ENCODE assay signal across 8 mouse cellular contexts in the genomic region with DNA sequence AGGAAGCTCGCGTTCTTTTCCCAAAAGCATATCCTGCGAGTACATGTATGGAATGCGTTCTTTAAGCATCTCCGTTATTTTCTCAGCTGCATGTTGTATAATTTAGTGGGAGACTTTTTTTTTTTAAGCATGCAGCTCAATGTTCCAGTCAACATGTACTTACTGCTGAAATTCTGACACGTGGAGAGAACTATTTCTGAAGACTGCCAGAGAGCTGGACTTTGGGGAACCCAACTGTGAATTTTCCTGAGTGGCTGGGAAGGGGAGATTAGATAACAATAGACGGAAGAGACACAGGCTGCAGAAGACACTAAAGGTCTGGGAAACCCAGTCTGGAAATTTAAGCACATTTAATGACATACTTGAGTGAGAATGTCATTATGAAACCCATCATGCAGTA. TPM values are rescaled to one million over a fixed set of nuclear protein-coding genes. Genes with fewer than 3 reads are reported as not detected.
DNase-seq lines count a peak whose midpoint lies in the region; ATAC-seq and TF ChIP-seq lines count a peak whose summit lies in the region.

No protein-coding gene starts in this region.

- peaks cover 32% of the 10 kb centered on the region for H3K4me1 ChIP-seq in hindbrain, embryonic 13.5 days (replicated peaks)
- H3K4me1 ChIP-seq in hindbrain, embryonic 10.5 days (replicated peaks), result peaks cover 50% of the 10 kb centered on the region
- peaks cover 17% of the 10 kb centered on the region for H3K4me1 ChIP-seq in heart, embryonic 16.5 days (ENCODE audit: control insufficient read depth, insufficient read depth, low read length)
- peaks cover 25% of the 10 kb centered on the region for H3K4me1 ChIP-seq in midbrain, embryonic 11.5 days (ENCODE audit: control insufficient read depth, insufficient read depth, low read length)
- peaks cover 10% of the 10 kb centered on the region for H3K4me1 ChIP-seq in thymus, adult 2 months (replicated peaks; ENCODE audit: control insufficient read depth, insufficient read depth, low read length)

- no peaks in the 10 kb centered on the region for H3K9me3 ChIP-seq in hindbrain, embryonic 13.5 days
- H3K9me3 ChIP-seq in hindbrain, embryonic 10.5 days, result no peaks in the 10 kb centered on the region
- no peaks in the 10 kb centered on the region for H3K9me3 ChIP-seq in heart, embryonic 16.5 days (replicated peaks; ENCODE audit: control insufficient read depth, low read length)
- no peaks in the 10 kb centered on the region for H3K9me3 ChIP-seq in midbrain, embryonic 11.5 days (ENCODE audit: control insufficient read depth, low read length)

- no peak overlapping the region; the same call in 1 of the 2 replicates for H3K4me3 ChIP-seq in hindbrain, embryonic 13.5 days
- H3K4me3 ChIP-seq in hindbrain, embryonic 10.5 days, result no peak overlapping the region
- H3K4me3 ChIP-seq in heart, embryonic 16.5 days (ENCODE audit: low read length), result peak overlapping the region; percentile 84
- H3K4me3 ChIP-seq in midbrain, embryonic 11.5 days (ENCODE audit: low read depth, low read length), result no peak overlapping the region
- no peak overlapping the region for H3K4me3 ChIP-seq in thymus, adult 2 months (ENCODE audit: control insufficient read depth, insufficient read depth, low read length)

- WGBS in hindbrain, embryonic 13.5 days, result 42% methylated on average over 7 of the region's 7 CpGs
- 60% methylated on average over 7 of the region's 7 CpGs for WGBS in hindbrain, embryonic 10.5 days
- 23% methylated on average over 7 of the region's 7 CpGs for WGBS in heart, embryonic 16.5 days
- WGBS in midbrain, embryonic 11.5 days, result 51% methylated on average over 7 of the region's 7 CpGs
- 84% methylated on average over 7 of the region's 7 CpGs for WGBS in thymus, adult 2 months

- H3K4me2 ChIP-seq in hindbrain, embryonic 13.5 days, result peak overlapping the region; percentile 91
- peak overlapping the region; percentile 93 for H3K4me2 ChIP-seq in heart, embryonic 16.5 days (ENCODE audit: low read depth, low read length)
- peak overlapping the region; percentile 98; the same call in 1 of the 2 replicates for H3K4me2 ChIP-seq in midbrain, embryonic 11.5 days

- no peak for ATAC-seq in hindbrain, embryonic 13.5 days (ENCODE audit: low FRiP score)
- no peak for ATAC-seq in heart, embryonic 16.5 days (replicated peaks; ENCODE audit: extremely low read depth, insufficient read depth, low FRiP score)
- no peak for ATAC-seq in midbrain, embryonic 11.5 days (ENCODE audit: low FRiP score)

- H3K27me3 ChIP-seq in hindbrain, embryonic 13.5 days, result no peaks in the 10 kb centered on the region
- peaks cover 24% of the 10 kb centered on the region for H3K27me3 ChIP-seq in hindbrain, embryonic 10.5 days (ENCODE audit: insufficient read depth, poor library complexity, severe bottlenecking)
- H3K27me3 ChIP-seq in heart, embryonic 16.5 days (ENCODE audit: control insufficient read depth, insufficient read depth, low read length), result peaks cover 3% of the 10 kb centered on the region; the same call in 1 of the 2 replicates
- H3K27me3 ChIP-seq in midbrain, embryonic 11.5 days (ENCODE audit: control insufficient read depth, insufficient read depth, low read length), result no peaks in the 10 kb centered on the region; the same call in 1 of the 2 replicates
- no peaks in the 10 kb centered on the region; the same call in 1 of the 2 replicates for H3K27me3 ChIP-seq in thymus, adult 2 months (ENCODE audit: control insufficient read depth, insufficient read depth, low read length)

- no peak overlapping the region for H3K9ac ChIP-seq in hindbrain, embryonic 13.5 days
- H3K9ac ChIP-seq in heart, embryonic 16.5 days (ENCODE audit: low read length), result no peak overlapping the region
- no peak overlapping the region; the same call in 1 of the 2 replicates for H3K9ac ChIP-seq in midbrain, embryonic 11.5 days (ENCODE audit: low read length)

- no peaks in the 10 kb centered on the region for H3K36me3 ChIP-seq in hindbrain, embryonic 13.5 days
- H3K36me3 ChIP-seq in hindbrain, embryonic 10.5 days, result no peaks in the 10 kb centered on the region
- H3K36me3 ChIP-seq in heart, embryonic 16.5 days (ENCODE audit: control insufficient read depth, insufficient read depth), result no peaks in the 10 kb centered on the region
- no peaks in the 10 kb centered on the region for H3K36me3 ChIP-seq in midbrain, embryonic 11.5 days (ENCODE audit: control insufficient read depth, insufficient read depth, low read length)
- no peaks in the 10 kb centered on the region for H3K36me3 ChIP-seq in thymus, adult 2 months (ENCODE audit: control insufficient read depth, insufficient read depth, low read length)

- TF ChIP-seq POLR2A in thymus, adult 2 months (IDR thresholded peaks at IDR 0.05; ENCODE audit: control insufficient read depth, extremely low read depth, insufficient read depth, low read length, poor library complexity), result no peak

- no peak for TF ChIP-seq CTCF in thymus, adult 2 months (IDR thresholded peaks at IDR 0.05; ENCODE audit: borderline replicate concordance, control insufficient read depth, extremely low read depth, insufficient read depth, low read length, poor library complexity)

- no peak overlapping the region for H3K27ac ChIP-seq in hindbrain, embryonic 13.5 days
- H3K27ac ChIP-seq in hindbrain, embryonic 10.5 days, result no peak overlapping the region
- peak overlapping the region; percentile 82; the same call in 1 of the 2 replicates for H3K27ac ChIP-seq in heart, embryonic 16.5 days (ENCODE audit: low read length)
- H3K27ac ChIP-seq in midbrain, embryonic 11.5 days (ENCODE audit: low read depth, low read length), result no peak overlapping the region
- H3K27ac ChIP-seq in thymus, adult 2 months (ENCODE audit: control insufficient read depth, insufficient read depth, low read length), result no peak overlapping the region

- no peak for DNase-seq in hindbrain, embryonic 10.5 days (ENCODE audit: low spot score)
- DNase-seq in c-Kit-negative CD71-positive TER-119-positive erythroid progenitor cells, embryonic 14.5 days (ENCODE audit: low read depth, low spot score), result peak; percentile 34
- DNase-seq in midbrain, embryonic 11.5 days (ENCODE audit: low spot score, missing footprints), result no peak
- no peak for DNase-seq in thymus, adult 2 months
- no peak for DNase-seq in cerebellum, postnatal 36 days
- no peak for DNase-seq in frontal cortex, postnatal 36 days (ENCODE audit: low spot score in 2 of 2)

RNA-seq across cellular contexts. Expression of a gene that starts 1.3 kb away (rescaled TPM):
- polyA plus RNA-seq in hindbrain, embryonic 13.5 days (2015; fragmentation: Nextera tagmentation; extraction: Ambion mirVana), result 12.7 and 12.8 TPM in 2 replicates
- 7.3 and 8.4 TPM in 2 replicates for polyA plus RNA-seq in hindbrain, embryonic 10.5 days (2016; fragmentation: Nextera tagmentation; extraction: Ambion mirVana)
- 2.7 and 3.3 TPM in 2 replicates for polyA plus RNA-seq in heart, embryonic 16.5 days (2015; fragmentation: Nextera tagmentation; extraction: Ambion mirVana)
- 14.0 and 18.5 TPM in 2 replicates for polyA plus RNA-seq in midbrain, embryonic 11.5 days (2014; fragmentation: Nextera tagmentation; extraction: Ambion mirVana)
- 9.4 and 12.7 TPM in 2 replicates for polyA plus RNA-seq in thymus, adult 2 months (2012; rRNA removed)
